Mouse (Mus musculus): Measurements from ENCODE around the gene Hsd17b13. TPM values are rescaled to one million over a fixed set of nuclear protein-coding genes. Genes with fewer than 3 reads are reported as not detected.
"Not testable (repeated sequence)": the region's sequence is repeated elsewhere in the genome, so short reads cannot be mapped to it uniquely, and the experiment has no call there.

The Hsd17b13 gene
- polyA plus RNA-seq, 2 experiments from 2014 or later, result not detected

DNA sequence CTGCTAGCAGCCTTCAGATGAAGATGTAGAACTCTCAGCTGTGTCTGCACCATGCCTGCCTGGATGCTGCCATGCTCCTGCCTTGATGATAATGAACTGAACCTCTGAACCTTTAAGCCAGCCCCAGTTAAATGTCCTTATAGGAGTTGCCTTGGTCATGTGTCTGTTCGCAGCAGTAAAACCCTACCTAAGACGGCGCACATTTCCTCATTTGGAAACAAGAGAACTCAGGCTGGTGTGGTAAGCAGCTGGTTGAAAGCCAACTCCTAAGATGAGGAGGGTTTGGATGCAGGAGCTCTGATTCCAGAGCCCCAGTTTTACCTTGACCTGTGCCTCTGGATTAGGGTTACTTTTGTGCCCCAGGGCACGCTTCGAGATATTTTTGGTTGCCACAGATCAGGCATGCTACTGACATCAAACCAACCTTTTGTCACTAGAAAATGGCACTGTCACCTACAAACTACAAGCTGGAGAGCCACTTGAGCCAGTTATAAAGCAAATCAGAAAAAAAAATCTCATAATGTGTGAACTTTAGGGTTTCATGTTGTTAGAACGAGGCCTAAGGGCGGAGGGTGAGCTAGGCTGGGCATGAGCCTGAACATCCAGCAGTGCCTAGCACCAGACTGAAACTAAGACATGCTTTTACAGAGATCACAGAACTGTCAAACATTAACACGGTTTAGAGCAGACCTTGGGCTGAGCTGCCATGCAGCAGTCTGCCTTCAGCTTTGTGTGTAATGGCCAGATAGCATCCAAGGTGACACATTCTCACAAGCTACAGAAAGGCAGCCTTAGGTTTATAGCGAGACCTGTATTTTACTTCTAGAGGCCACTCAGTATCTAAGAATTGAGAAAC, 3.7 kb upstream of the Hsd17b13 start:
- ATAC-seq, result no peak

DNA sequence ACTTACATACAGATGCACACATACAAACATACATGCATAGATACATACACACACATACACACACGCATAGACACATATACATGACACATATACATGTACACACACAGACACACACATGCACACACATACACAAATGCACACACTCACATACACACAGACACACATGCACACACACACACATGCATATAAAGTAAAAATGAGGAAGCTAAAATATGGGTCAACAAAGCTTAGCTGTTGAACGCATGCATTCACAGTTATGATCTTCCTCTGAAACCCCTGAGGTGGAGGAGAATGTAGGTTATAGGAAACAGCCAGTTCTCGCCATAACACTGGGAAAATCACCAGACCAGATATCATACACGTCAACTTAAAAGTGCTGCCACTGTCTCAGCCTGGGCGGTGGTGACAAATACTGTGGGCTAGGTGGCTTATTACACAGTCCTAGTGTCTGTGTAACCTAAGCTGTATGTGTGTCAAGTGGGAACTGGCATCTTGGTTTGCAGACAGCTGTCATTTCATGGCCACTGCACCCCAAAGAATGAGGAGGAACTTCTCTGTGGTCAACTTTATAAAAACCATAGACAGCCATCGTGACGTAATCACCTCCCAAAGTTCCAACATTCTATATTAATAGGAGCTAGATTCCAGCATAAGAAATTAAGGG, 829 bp upstream of the Hsd17b13 start:
- ATAC-seq, result no peak

DNA sequence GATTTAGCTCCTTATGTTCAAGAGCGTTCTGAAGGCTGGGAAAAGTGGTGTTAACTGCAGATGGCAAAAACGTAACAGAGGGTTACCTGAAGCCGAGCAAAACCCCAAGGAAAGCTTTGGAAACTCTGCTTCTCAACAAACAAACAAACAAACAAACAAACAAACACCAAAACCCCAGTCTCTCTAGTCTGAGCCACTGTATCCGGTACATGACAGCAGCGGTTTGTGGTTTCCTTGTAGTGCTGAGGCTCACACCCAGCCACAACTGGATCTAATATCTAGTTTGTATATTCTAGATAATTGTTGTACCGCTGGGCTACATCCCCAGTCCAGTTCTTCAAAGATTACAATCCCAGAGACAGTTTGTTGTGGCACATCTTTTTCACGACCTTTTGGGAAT, 1.5 kb downstream of the Hsd17b13 start:
- ATAC-seq, result peak; percentile 53

DNA sequence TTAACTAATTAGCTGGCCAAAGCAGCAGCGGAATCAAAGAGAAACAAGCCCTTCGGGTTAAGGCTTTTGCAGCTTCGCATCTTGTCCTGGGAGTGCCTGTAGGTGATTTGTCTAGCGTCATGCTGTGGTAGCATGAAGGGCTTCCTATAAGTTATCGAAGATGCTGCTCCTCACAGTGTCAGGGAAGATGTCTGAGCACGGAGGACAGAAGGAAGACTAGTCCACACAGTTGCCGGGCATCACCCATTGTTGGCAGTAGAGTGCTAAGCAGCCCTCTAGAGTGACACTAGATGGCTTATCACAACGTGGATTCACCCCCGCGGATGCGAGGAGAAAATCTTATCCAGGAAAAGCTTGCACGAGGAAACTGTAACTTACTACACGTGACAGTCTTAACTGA, 4.4 kb downstream of the Hsd17b13 start:
- peak; percentile 17 for ATAC-seq

DNA sequence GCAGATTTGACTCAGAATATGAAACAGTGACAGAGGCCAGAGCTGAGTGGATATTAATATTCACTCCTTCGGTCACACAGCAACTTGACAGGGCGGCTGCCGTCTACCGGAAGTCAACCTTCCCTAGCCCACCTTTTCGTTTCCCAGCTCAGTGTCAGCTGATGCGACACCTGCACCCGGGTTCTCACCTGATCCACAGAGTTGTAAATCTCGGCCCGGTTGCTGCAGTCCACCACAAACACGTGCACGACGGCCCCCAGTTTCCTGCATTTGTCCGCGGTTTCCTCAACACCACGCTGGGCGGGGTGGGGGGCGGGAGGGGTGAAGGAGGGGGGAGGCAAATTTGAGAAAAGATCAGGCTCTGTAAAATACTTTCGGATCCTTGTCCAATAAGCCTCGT, 4.8 kb downstream of the Hsd17b13 start:
- ATAC-seq, result peak; percentile 17

DNA sequence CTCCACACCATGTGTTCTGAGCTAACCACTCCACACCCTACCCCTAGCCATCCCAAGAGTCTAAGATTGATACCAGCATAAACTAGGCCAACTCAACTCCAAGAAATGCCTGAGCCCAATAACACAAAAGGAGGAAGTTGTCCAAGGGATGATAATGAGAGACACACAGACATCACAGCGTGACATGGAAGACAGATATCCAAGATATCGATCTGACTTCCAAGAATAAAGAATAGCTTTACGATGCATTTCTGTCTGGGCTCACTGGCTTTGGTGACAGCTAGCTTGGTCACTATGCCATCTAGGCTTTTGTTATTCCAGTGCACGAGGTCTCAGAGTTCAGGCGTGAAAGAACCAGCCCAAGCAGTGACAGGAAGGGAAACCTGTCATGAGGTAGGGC, 6.2 kb downstream of the Hsd17b13 start:
- ATAC-seq, result no peak

DNA sequence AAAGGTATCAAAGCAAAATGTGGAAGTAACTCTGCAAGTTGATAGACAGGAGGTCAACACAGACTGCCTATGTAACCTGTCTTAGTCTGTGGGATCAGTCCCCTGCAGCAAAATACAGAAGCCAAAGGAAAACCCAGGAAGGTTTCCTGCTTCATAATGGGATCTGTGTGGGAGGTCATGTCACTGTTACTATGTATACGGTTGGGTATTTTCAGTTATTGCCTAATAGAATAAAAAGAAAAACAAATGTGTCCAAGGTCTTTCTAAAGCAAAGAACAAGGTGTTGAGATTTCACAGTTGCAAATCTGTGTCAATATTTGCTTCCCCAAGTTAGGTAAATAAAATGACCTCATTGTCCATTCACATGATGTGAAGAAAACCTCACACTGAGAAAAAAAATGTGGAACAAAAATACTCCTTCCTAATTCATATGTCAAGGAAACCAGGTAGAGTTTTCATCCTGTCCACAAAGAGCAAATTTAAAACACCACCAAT, 14.2 kb downstream of the Hsd17b13 start:
- ATAC-seq, result no peak

DNA sequence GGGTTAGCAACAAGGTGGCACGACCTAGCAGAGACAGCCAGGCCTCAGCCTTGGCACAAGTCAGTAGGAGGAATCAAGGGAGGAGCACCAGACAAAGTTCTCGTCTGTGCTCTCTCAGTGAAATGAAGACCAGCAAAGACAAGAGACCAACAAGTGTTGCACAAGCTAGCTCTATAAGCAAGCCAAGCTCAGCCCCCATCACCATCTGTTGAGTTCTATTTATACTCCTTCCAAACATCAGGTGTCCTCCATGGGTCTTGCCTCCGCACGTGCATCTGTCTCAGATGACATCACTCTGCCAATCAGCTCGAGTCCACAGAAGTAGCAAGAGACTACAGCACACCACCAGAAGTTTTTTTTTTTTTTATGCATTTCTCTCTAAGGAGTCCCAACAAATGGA, 22.6 kb downstream of the Hsd17b13 start:
- ATAC-seq, result no peak

DNA sequence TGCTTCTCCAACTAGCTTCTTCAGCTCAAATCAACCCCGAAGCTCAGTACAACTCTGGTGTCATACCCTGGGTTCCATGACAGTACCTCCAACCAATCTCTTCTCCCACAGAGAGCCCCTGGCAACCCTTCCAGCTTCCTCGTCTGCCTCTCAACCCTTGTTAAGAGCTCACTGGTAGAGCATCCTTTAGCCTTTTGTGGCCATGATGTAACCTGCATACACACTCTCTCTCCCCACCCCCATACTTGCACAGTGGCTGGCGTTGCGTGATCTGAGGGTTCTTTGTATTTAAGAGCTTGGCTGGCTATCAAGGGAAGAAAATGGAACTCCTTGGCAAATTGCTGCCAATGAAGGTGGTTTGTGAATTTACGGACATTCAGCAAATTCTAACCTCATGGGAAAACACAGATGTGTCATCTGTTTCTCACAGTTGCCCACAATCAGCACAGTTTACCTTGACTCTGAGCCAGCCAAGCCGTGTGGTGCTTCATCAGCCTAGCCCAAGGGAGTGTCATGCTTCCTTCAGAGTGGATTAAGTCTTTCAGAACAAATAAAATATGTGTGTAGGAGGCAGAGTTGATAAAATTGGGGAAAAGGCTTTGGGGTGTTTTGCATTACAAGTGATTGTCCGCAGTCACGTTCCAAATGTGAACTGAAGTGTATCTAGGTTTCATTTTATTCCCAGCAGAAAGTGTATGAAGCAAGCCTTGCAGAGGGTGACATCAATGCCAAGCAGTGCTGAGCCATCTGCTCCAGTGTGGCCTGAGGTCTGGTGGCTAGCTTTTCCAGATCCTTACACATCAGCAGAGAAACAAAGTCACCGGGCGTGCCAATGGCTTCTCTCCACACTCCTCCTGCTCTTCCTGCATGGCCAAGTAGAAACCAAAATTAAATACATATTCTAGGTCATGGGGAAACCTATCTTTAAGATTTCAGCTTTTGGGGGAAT, 23.8 kb downstream of the Hsd17b13 start:
- ATAC-seq, result no peak

DNA sequence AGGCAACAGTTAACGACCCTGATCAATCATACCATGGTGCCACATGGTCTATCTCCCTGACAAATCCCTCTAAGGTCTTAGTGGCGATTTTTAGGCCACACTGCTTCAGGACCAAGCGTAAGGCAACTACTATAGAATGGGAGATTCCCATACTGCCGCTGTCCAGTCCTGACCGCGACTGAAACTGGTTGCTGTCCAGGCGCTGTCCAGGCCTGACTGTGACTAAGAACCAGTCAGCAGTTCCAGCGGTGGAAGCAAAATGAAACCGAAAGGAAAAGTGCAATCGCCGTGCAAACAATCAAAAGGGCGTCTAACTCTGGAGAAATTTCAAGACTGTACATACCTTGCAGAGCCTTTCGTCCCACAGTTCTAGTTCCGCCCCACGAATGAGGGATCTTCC, 27.1 kb downstream of the Hsd17b13 start:
- ATAC-seq, result not testable (repeated sequence)

DNA sequence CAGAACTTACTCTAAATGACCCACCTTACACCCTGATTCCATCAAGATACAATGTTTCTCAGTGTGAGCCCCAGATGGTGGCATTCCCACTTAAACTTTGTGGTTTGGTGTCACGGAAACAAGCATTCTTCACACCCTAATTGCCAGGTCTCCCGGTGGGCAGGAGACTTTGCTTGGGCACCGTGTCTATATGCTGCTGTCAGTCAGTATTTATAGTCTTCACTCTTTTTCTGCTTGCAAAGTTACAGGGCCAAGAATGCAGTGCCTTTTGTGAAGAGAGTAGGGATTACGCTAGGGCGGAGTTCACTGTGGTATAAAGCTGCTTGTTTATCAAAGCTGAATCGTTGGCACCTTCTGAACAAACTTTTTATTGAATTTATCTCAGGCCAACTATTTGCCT, 34.0 kb downstream of the Hsd17b13 start:
- no peak for ATAC-seq

DNA sequence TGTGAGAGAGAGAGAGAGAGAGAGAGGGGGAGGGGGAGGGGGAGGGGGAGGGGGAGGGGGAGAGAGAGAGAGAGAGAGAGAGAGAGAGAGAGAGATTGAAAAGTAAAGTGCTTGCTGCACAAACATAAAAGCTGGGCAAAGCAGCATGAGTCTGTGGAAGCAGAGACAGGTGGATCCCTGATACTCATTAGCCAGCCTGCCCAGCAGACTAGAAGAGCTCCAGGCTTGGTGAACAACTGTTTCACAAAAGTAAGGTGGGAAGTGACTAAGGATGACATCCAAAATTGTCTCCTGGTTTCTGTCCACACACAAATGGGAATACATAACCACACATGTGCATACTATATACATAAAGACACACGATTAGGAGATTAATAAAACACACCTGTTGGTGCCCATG, 37.4 kb downstream of the Hsd17b13 start:
- no peak for ATAC-seq

DNA sequence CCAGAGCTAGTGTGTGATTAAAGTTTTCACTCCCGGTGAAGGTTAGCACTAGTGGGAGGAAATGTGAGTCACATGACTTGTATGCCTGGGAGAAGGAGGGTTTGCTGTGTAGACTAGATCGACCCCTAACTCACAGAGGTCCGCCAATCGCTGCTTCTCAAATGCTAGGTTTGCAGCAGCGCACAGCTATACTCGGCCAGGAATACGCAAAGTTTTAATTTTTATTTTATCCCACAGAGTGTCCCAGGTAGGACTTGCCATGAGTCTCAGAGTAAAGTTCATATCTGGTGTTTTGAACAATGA, 37.9 kb downstream of the Hsd17b13 start:
- ATAC-seq, result no peak

DNA sequence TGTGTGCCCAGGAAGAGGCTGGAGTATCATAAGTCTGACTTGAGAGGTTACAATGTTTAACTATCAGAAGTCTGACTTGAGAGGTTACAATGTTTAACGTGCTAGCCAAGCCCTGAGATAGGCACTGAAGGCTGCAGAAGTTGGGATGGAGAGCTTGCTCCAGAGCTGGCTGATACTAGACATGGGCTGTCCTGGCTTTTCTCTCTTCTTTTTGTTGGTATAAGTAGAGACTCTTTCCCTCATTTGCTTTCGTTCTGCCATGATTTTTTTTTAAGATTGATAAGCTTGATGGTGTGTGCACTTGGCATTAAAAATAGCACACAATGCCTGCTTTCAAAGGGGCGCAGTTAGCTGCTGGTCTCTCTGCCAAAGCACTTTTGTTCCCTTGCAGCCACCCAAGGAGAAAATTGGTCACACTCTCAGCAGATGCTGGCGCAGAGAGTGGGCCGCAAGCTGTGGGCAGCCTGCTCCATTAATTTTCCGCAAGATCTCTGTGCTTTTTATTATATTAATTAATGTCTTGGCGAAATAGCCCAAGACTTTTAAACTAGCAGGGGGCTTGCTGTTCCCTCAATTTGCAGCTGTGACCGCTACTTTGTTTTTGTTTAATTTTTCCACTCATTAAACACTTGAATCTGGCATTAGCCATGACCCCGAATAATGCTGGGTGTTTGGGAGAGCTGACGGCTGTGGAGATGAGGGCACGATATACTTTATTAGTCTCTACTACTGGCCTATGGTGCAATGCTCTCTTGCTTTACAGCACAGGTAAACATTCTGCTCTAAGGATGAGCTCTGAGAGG, 38.5 kb downstream of the Hsd17b13 start:
- ATAC-seq, result no peak

DNA sequence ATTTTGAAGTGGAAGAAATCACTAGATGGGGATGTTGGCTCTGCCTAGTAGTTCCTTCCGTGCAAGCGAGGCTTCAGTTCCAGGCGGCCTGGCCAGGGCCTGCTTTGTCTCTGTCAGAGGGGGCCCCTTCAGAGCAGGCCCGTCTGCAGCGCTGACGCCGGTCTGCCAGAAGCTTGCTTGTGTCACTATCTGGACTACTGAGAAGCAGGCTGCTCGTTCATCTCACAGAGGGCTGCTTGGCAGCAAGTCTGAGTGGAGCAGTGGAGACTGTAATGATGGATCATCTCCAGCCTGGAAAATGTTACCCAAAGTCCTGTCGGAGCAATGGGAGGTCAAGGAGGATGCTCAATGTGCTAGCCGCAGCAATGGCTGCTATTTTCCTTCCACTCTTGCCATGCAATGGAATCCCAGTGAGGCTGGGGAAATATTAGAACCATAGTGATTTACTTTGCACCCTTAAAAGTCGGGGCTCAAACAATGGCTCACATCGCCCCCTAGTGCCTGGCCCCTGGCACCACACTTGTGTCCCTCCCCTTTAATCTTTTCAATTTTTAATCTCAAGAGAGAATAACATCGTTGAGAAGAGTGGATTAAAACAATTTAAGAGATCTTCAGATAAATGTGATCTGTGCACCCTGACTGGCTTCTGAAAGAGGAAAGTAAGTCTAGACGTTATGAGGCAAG, 40.2 kb downstream of the Hsd17b13 start:
- ATAC-seq, result peak; percentile 64

DNA sequence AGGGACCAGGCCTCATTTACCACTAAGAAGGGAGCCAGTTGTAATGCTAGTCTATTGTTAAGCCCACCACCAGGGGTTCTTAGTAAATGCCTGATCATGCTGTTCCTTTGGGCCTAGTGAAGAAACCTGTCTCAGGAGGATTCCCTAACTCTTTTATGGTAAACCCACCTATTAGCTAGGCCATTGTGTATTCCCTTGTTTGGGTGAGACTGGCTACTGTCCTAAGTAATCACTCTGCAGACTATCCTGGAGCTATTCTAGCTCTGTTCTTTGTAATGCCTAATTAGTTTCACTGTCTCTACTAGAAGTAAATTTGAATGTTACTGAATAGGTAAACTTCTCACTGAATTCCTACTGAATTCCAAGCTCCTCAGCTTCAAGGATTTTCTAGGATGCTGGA, 45.3 kb downstream of the Hsd17b13 start:
- not testable (repeated sequence) for ATAC-seq

DNA sequence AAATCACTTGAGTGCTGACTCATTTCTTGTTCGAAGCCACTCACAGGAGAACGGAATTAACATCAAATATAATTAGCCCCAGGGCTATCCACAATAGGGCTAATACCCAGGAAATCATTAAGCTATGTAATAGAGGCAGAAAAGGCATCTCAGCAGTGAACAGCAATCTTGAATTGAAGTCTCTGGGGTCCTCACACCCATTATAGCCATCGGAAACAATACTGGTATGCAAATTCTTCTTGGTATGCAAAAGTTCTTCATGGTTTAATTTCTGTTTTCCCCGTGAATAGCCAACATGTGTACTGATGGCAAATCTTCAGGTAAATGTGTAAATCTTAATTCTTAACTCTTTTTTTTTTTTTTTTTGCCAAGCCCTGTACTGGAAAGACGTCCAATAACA, 46.7 kb downstream of the Hsd17b13 start:
- ATAC-seq, result no peak

DNA sequence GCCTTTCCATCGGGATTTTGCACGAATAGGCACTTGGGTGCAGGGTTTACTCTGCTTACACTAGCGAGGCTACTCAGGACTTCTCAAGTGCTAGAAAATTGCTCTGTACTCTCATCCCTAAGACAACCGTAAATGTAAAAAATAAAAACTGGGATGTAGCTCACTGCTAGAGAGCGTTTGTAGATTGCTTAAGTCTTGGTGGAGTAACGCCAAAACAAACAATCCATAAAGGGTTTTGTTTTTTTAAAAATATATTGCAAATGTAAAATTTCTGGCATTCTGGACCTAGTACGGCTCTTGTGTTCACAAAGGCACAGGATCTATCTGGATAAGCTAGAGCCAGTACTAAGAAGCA, 49.0 kb downstream of the Hsd17b13 start:
- ATAC-seq, result no peak

DNA sequence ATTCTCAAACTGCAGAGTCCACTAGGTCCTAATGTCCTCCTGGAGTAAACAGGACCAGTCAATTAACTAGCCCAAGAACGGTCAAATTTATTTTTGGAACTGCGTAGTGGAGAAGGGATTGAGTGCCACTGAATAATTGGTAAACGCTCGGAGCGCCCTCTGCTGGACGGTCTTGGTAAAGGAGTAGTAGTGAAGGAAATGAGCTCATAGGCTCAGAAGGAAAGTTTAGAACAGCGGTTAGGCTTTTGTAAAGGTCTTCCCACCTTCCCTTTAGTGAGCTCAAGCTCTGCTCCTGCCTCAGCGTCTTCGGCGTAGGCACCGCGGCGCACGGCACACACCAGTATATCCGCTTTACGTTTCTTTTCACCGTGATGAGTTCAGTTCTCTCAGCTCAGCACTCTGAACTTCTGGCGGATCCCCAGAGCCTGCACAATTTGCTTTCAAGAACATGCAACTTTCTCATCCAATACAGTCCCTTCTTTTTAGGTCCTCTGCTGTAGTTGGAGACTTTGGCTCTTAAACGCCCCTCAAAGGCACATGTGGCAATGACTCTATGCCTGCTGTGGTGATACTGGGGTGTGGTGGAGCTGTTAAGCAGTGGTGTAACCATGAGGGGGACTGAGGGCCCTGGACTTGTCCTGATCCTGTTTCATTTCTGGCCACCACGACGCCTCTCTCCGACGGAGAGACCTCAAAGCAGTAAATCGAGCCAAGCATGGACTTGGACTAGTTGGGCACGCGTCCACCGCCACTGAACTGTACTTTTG, 49.6 kb downstream of the Hsd17b13 start:
- peak; percentile 91 for ATAC-seq

DNA sequence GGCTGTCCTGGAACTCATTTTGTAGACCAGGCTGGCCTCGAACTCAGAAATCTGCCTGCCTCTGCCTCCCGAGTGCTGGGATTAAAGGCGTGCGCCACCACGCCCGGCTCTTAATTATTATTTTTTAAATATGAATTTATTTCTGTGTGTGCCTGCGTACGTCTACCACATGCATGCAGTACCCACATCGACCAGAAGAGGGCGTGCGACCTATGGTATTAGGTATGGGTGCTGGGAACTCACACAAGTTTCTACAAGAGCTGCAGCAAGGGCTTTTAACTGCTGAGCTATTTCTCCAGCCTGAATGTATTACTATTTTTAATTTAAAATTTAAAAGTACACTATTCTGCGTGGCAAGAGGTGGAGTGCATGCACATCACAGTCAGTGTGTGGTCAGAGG, 50.8 kb downstream of the Hsd17b13 start:
- ATAC-seq, result no peak

DNA sequence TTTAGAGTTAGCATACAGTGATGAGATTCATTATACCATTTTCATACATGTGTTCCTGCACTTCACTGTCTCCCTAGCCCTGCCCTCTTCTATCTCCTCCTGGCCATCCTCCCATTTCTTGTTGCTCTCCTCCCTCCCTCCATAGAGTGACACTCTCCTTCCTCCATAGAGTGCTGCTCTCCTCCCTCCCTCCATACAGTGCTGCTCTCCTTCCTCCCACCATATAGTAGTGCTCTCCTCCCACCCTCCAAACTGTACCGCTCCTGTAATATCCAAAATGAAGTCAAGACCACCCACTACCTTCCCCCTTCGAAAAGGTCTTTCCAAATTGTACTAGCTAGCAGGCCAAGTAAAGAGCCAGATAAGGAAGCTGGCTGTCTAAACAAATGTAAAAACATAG, 53.5 kb downstream of the Hsd17b13 start:
- no peak for ATAC-seq

All from CD4-positive, CD25-positive, alpha-beta regulatory T cell, adult 4 months (primary cell).